In genomic region chr17:45406281-45406680, GRCm38 (mm10) we compare ENCODE assay signal across 13 mouse cellular contexts. TPM values are rescaled to one million over a fixed set of nuclear protein-coding genes. Genes with fewer than 3 reads are reported as not detected.
A peak's percentile ranks its signal among the peaks of the same experiment; 100 is the strongest.
DNase-seq lines count a peak whose midpoint lies in the region; ATAC-seq and TF ChIP-seq lines count a peak whose summit lies in the region.
"Had no signal": no experiment of that assay in that cellular context is flagged by ENCODE, and none has a peak within 500 bp of the region (broad histone marks: within the 10 kb centered on the region; RNA-seq: fewer than 3 reads in every experiment).

No protein-coding gene starts in this region.

- H3K27me3 ChIP-seq in intestine, postnatal 0 days (replicated peaks; ENCODE audit: control insufficient read depth, insufficient read depth, low read length), result no peaks in the 10 kb centered on the region
- H3K27me3 ChIP-seq in intestine, embryonic 15.5 days (replicated peaks), result no peaks in the 10 kb centered on the region
- H3K27me3 ChIP-seq in splenic B cell, adult 2 months (ENCODE audit: control insufficient read depth, insufficient read depth, low read length, poor library complexity, severe bottlenecking), result no peaks in the 10 kb centered on the region
- H3K27me3 ChIP-seq: embryonic facial prominence, embryonic 15.5 days; liver, embryonic 13.5 days had no signal

- no peak overlapping the region for H3K27ac ChIP-seq in intestine, postnatal 0 days (ENCODE audit: low read depth, low read length)
- H3K27ac ChIP-seq in intestine, embryonic 15.5 days, result no peak overlapping the region
- H3K27ac ChIP-seq: embryonic facial prominence, embryonic 15.5 days; liver, embryonic 13.5 days had no signal

- peak; percentile 44 for TF ChIP-seq CTCF in intestine, postnatal 0 days (IDR thresholded peaks at IDR 0.05; ENCODE audit: low read depth)

- no peaks in the 10 kb centered on the region for H3K4me1 ChIP-seq in intestine, postnatal 0 days (replicated peaks; ENCODE audit: control insufficient read depth, insufficient read depth, low read length)
- no peaks in the 10 kb centered on the region for H3K4me1 ChIP-seq in intestine, embryonic 15.5 days (replicated peaks)
- H3K4me1 ChIP-seq: liver, embryonic 13.5 days had no signal

- no peak overlapping the region for H3K4me2 ChIP-seq in intestine, postnatal 0 days (replicated peaks; ENCODE audit: low read depth)
- H3K4me2 ChIP-seq in intestine, embryonic 15.5 days (replicated peaks), result no peak overlapping the region
- H3K4me2 ChIP-seq: embryonic facial prominence, embryonic 15.5 days; liver, embryonic 13.5 days had no signal

- 96% methylated on average over 10 of the region's 10 CpGs for WGBS in intestine, postnatal 0 days
- WGBS in intestine, embryonic 15.5 days, result 95% methylated on average over 10 of the region's 10 CpGs

- ATAC-seq in intestine, postnatal 0 days, result no peak
- ATAC-seq in intestine, embryonic 15.5 days, result no peak
- ATAC-seq: midbrain, embryonic 16.5 days had no signal

- peaks cover 69% of the 10 kb centered on the region for H3K36me3 ChIP-seq in intestine, postnatal 0 days (ENCODE audit: control insufficient read depth, insufficient read depth)
- H3K36me3 ChIP-seq in intestine, embryonic 15.5 days, result peaks cover 17% of the 10 kb centered on the region
- H3K36me3 ChIP-seq in splenic B cell, adult 2 months (ENCODE audit: control insufficient read depth, insufficient read depth, low read length, poor library complexity, severe bottlenecking), result peaks cover 28% of the 10 kb centered on the region

- H3K9ac ChIP-seq in intestine, postnatal 0 days (ENCODE audit: low read depth, low read length), result no peak overlapping the region
- H3K9ac ChIP-seq in intestine, embryonic 15.5 days, result no peak overlapping the region
- H3K9ac ChIP-seq: embryonic facial prominence, embryonic 15.5 days; liver, embryonic 13.5 days had no signal

- H3K4me3 ChIP-seq in intestine, postnatal 0 days (ENCODE audit: low read depth, low read length), result no peak overlapping the region
- no peak overlapping the region for H3K4me3 ChIP-seq in intestine, embryonic 15.5 days (replicated peaks)
- H3K4me3 ChIP-seq: embryonic facial prominence, embryonic 15.5 days; liver, embryonic 13.5 days had no signal

- DNase-seq in right cerebral cortex, postnatal 14 days, result peak; percentile 35
- no peak for DNase-seq in right cerebral cortex, adult 18-20 months
- DNase-seq in R1 (ENCODE audit: low read depth, low spot score), result peak; percentile 81
- DNase-seq in splenic B cell, adult 2 months (ENCODE audit: low read depth, low spot score), result peak; percentile 30
- DNase-seq in adrenal gland, adult (ENCODE audit: inconsistent age in 2 of 2, low spot score in 1 of 2), result no peak
- DNase-seq in yolk sac, embryonic 10.5 days (ENCODE audit: low spot score), result no peak
- DNase-seq: cerebellum, adult 11 months; heart, postnatal 36 days; liver, embryonic 13.5 days had no signal

- no peaks in the 10 kb centered on the region for H3K9me3 ChIP-seq in intestine, postnatal 0 days (ENCODE audit: control insufficient read depth)
- H3K9me3 ChIP-seq in intestine, embryonic 15.5 days, result no peaks in the 10 kb centered on the region
- H3K9me3 ChIP-seq: embryonic facial prominence, embryonic 15.5 days; liver, embryonic 13.5 days had no signal

RNA-seq across cellular contexts. Expression of gene Cdc5l, which starts 27.3 kb away (rescaled TPM):
- polyA plus RNA-seq in intestine, postnatal 0 days (2015; fragmentation: Nextera tagmentation; extraction: Ambion mirVana), result 31.3 and 33.1 TPM in 2 replicates
- polyA plus RNA-seq in intestine, embryonic 15.5 days (2015; fragmentation: Nextera tagmentation; extraction: Ambion mirVana), result 54.1 and 63.4 TPM in 2 replicates

Comparison
In these comparisons a context has a peak if more than half of its experiments do, and no peak if none do; other contexts are left out.
1. DNase-seq: peak in right cerebral cortex, postnatal 14 days (single experiment), R1 (single experiment) and splenic B cell, adult 2 months (single experiment); none in right cerebral cortex, adult 18-20 months (single experiment), adrenal gland, adult (0 of 2) and yolk sac, embryonic 10.5 days (single experiment).